Mouse (Mus musculus) kidney, postnatal 4 days (tissue): ENCODE measurements at regions not wholly inside any gene's neighbourhood (a gene's known extent, or its start where the extent isn't known, plus 50 kb on each side); places are given as distances from the start of the nearest gene placed in this dataset.

Experiments used
- DNase-seq, 2 experiments: peaks; one replicate each; pipeline ENCODE4 v3.0.0; 2021; ENCODE audit warnings: mixed read lengths in 2 of 2

GRCm38 (mm10) chr19:14347026-14347425, 250.8 kb downstream of the Tle4 start:
- no peak for DNase-seq

DNA sequence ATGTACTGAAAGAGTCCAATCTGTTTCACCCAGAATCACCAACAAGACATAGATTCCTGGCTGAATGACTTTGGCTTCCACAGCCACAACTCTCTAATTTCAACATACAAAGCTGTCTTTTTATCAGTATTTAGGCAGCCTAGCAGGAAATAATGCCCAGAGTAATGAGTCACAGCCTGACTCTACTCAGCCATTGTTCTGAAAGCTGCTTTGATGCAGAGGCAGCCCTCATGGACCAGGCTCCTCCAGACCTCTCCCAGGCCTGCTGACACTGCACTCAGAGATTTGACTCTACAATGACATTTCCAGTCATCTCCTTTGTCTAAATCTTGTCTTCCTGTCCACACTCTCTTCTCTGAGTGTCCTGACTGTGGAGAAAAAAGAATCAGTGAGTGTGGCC, 250.4 kb downstream of the Tle4 start:
- no peak for DNase-seq

GRCm38 (mm10) chr19:14349753-14350152, 248.1 kb downstream of the Tle4 start:
- no peak for DNase-seq

DNA sequence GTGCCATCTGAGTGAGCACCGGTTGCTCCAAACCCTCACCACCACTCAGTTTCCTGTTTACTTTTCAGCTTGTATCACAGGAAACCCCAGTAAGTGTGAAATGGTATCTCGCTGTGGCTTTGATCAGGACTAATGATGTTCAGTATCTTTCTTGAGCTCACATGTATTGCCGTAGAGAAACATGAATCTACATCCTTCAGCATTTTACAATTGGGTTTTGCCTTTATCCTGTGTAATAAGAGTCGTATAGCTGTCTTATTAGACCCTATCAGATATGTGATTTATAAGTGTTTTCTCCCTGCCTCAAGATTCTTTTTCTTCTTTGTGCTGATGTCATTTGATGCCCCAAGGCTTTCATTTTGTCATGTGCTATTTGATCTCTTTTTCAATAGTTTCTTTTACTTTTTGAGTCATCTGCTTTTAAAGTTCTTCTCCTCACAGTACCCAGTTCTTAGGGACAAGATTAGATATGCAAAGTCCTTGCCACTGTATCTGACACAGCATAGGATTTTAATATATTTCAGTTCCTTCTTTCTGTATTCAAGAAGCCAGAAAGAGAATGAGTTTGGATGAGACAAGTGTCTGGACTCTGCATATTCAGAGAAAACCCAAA, 246.0 kb downstream of the Tle4 start:
- no peak for DNase-seq

GRCm38 (mm10) chr19:14352551-14352950, 245.3 kb downstream of the Tle4 start:
- DNase-seq: no peak

GRCm38 (mm10) chr19:14353151-14353550, 244.7 kb downstream of the Tle4 start:
- no peak for DNase-seq

GRCm38 (mm10) chr19:14355128-14355527, 242.7 kb downstream of the Tle4 start:
- DNase-seq: no peak

- DNase-seq: no peak
Observed at GRCm38 (mm10) chr19:14355946-14356345, 241.9 kb downstream of the Tle4 start.

DNA sequence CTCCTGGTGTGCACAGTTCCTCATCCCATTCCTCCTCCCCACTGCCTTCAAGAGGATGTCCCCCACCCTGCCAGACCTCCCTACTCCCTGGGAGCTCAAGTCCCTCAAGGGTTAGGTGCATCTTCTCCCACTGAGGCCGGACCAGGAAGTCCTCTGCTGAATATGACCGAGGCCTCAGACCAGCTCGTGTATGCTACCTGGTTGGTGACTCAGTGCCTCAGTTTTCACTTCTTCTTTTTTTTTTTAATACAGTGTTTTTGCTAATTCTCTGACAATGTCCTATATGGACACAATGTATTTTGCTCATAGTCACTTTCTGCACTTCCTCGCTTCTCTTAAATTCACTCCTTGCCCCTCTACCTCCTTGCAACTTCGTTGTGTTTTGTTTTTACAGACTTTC, 237.2 kb downstream of the Tle4 start:
- DNase-seq: no peak

- peak; percentile 3 to 11 for DNase-seq
Observed at GRCm38 (mm10) chr19:14369098-14369604, 228.7 kb downstream of the Tle4 start.

- no peak for DNase-seq
Observed at GRCm38 (mm10) chr19:14371360-14371759, 226.5 kb downstream of the Tle4 start.

- DNase-seq: no peak
Observed at GRCm38 (mm10) chr19:14373996-14374395, 223.9 kb downstream of the Tle4 start.

- DNase-seq: no peak
Observed at GRCm38 (mm10) chr19:14380898-14381297, 217.0 kb downstream of the Tle4 start.

GRCm38 (mm10) chr19:14387796-14388195, 210.1 kb downstream of the Tle4 start:
- DNase-seq: no peak

DNA sequence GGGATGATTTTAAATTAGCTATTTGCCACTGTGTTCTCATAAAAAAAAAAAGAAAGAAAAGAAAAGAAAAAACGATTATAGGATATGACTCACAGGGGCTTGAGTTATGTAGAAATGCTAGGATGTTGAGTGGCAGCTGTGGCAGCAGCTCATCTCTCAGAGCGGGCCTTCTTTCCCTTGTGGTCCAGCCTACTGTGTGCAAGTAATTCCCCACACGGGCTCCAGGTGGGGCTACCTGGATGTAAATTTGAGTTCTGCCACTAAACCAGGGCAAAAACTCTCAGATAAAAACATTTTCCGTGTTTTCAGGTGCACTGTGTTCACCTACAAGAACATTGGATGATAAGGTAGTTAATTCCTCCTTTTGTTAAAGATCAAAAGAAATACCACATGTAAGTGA, 209.3 kb downstream of the Tle4 start:
- DNase-seq: peak; percentile 8 to 9

- peak; percentile 26 to 44 for DNase-seq
Observed at GRCm38 (mm10) chr19:14389881-14390837, 207.7 kb downstream of the Tle4 start.

- DNase-seq: no peak
Observed at GRCm38 (mm10) chr19:14390914-14391313, 206.9 kb downstream of the Tle4 start.
